ENCODE assay signal across 20 mouse cellular contexts in genomic region chr8:72401381-72401780, GRCm38 (mm10). TPM values are rescaled to one million over a fixed set of nuclear protein-coding genes. Genes with fewer than 3 reads are reported as not detected.
"Had no signal": no experiment of that assay in that cellular context is flagged by ENCODE, and none has a peak within 500 bp of the region (broad histone marks: within the 10 kb centered on the region; RNA-seq: fewer than 3 reads in every experiment).

No protein-coding gene starts in this region.

- H3K9ac ChIP-seq: kidney, embryonic 15.5 days; liver, embryonic 13.5 days; midbrain, embryonic 12.5 days; neural tube, embryonic 13.5 days had no signal

- H3K4me3 ChIP-seq: kidney, embryonic 15.5 days; left cerebral cortex, adult 2 months; liver, embryonic 13.5 days; midbrain, embryonic 12.5 days; myocyte; neural tube, embryonic 13.5 days had no signal

- H3K4me2 ChIP-seq: kidney, embryonic 15.5 days; liver, embryonic 13.5 days; midbrain, embryonic 12.5 days; neural tube, embryonic 13.5 days had no signal

- DNase-seq: kidney, postnatal 10 days; kidney, postnatal 36 days; layer of hippocampus, postnatal 36 days; liver, embryonic 13.5 days; lung, adult 2 months; retina, postnatal 1 day; right cerebral cortex, postnatal 25 days; spleen, adult 18-20 months; thymus, adult 2 months; thymus, postnatal 14 days; thymus, postnatal 4 days had no signal

- H3K27ac ChIP-seq: kidney, embryonic 15.5 days; left cerebral cortex, adult 2 months; macrophage; midbrain, embryonic 12.5 days; neural tube, embryonic 13.5 days; stomach, postnatal 0 days had no signal

- H3K27me3 ChIP-seq: kidney, embryonic 15.5 days; liver, embryonic 13.5 days; midbrain, embryonic 12.5 days; neural tube, embryonic 13.5 days had no signal

- ATAC-seq: midbrain, embryonic 16.5 days had no signal

- H3K9me3 ChIP-seq: kidney, embryonic 15.5 days; liver, embryonic 13.5 days; midbrain, embryonic 12.5 days; neural tube, embryonic 13.5 days had no signal

RNA-seq across cellular contexts. Expression of gene Calr3, which starts 42.3 kb away (rescaled TPM):
- total RNA-seq: monocyte, adult 5-6 weeks had no signal
